Mouse (Mus musculus) kidney, adult 2 months (tissue): ENCODE data around the gene Rps6ka1. TPM values are rescaled to one million over a fixed set of nuclear protein-coding genes. Genes with fewer than 3 reads are reported as not detected.

ENCODE experiments used
- DNase-seq: peaks from one replicate; pipeline ENCODE4 v3.0.0; 2021
- H3K27ac ChIP-seq: fragments of 200-500 bp; 2 replicates; pipeline ENCODE4 v1.5.1; 2012; ENCODE audit warnings: low read depth, low read length, control low read depth, inconsistent platforms; ENCODE audit not compliant: insufficient read depth
- H3K27me3 ChIP-seq: fragments of 200-500 bp; replicated peaks from 2 replicates; pipeline ENCODE4 v1.6.1; 2012; ENCODE audit warnings: mild to moderate bottlenecking, moderate library complexity, low read length, inconsistent platforms; ENCODE audit not compliant: control insufficient read depth, insufficient read depth
- H3K36me3 ChIP-seq: fragments of 200-500 bp; 2 replicates; pipeline ENCODE4 v1.6.1; 2012; ENCODE audit warnings: mild to moderate bottlenecking, moderate library complexity, low read length, inconsistent platforms; ENCODE audit not compliant: control insufficient read depth, insufficient read depth
- H3K4me1 ChIP-seq: fragments of 200-500 bp; 2 replicates; pipeline ENCODE4 v1.6.1; 2011; ENCODE audit warnings: low read length; ENCODE audit not compliant: control insufficient read depth, insufficient read depth
- H3K4me3 ChIP-seq: fragments of 200-500 bp; 2 replicates; pipeline ENCODE4 v1.5.1; 2011; ENCODE audit warnings: mild to moderate bottlenecking, low read depth, low read length, control low read depth; ENCODE audit not compliant: insufficient read depth
- CTCF ChIP-seq: fragments of 200-500 bp; conservative IDR thresholded peaks from 2 replicates; pipeline ENCODE4 v1.5.1; 2011; ENCODE audit warnings: low read depth, mild to moderate bottlenecking, control low read depth, low read length, moderate library complexity, mixed read lengths; ENCODE audit not compliant: insufficient read depth, insufficient read length
- POLR2A ChIP-seq: fragments of 200-500 bp; IDR thresholded peaks from one replicate; pipeline ENCODE4 v1.6.1; 2011; ENCODE audit warnings: low read depth, low read length, control low read depth
- WGBS: fragments of 180-500 bp; shearing (Covaris S2); methylation state at CpG from one replicate; pipeline ENCODE4 v1.1.7; 2018; 5-methylcytosine and 5-hydroxymethylcytosine counted together
- polyA plus RNA-seq: library from polyadenylated mRNA; depleted of rRNA; stranded (reverse); fragments of >200 nt; gene quantifications from 2 replicates; pipeline ENCODE4 v1.2.3, GENCODE M21; 2012

Rps6ka1 gene
- polyA plus RNA-seq, 1 experiment, result 29.4 TPM

GRCm38 (mm10) chr4:133840501-133840900 lies 47.1 kb downstream of the Rps6ka1 start:
- WGBS, result 95% methylated on average over 7 of the region's 7 CpGs
- TF ChIP-seq POLR2A (no peak), CTCF (no peak)
- Histone ChIP-seq H3K4me3 (no peak overlapping the region), H3K4me1 (no peaks in the 10 kb centered on the region), H3K36me3 (no peaks in the 10 kb centered on the region), H3K27ac (no peak overlapping the region), H3K27me3 (no peaks in the 10 kb centered on the region)
- no peak for DNase-seq

GRCm38 (mm10) chr4:133839385-133839826 lies 48.2 kb downstream of the Rps6ka1 start:
- TF ChIP-seq POLR2A, result no peak
- peak; percentile 51 for TF ChIP-seq CTCF
- Histone ChIP-seq H3K27me3 (no peaks in the 10 kb centered on the region), H3K36me3 (no peaks in the 10 kb centered on the region), H3K4me3 (no peak overlapping the region), H3K4me1 (no peaks in the 10 kb centered on the region), H3K27ac (no peak overlapping the region)
- DNase-seq, result no peak
- 66% methylated on average over 4 of the region's 4 CpGs for WGBS

- H3K4me3 ChIP-seq, result no peak overlapping the region
- no peaks in the 10 kb centered on the region for H3K4me1 ChIP-seq
- no peaks in the 10 kb centered on the region for H3K27me3 ChIP-seq
- no peaks in the 10 kb centered on the region for H3K36me3 ChIP-seq
- peak; percentile 37 for DNase-seq
- no peak overlapping the region for H3K27ac ChIP-seq
- TF ChIP-seq POLR2A, result no peak
- TF ChIP-seq CTCF, result peak; percentile 83
- 36% methylated on average over 10 of the region's 10 CpGs for WGBS
Measured at GRCm38 (mm10) chr4:133836575-133836974, 51.0 kb downstream of the Rps6ka1 start.

GRCm38 (mm10) chr4:133835211-133835610 lies 52.4 kb downstream of the Rps6ka1 start:
- no peaks in the 10 kb centered on the region for H3K36me3 ChIP-seq
- no peaks in the 10 kb centered on the region for H3K4me1 ChIP-seq
- no peak for DNase-seq
- no peak overlapping the region for H3K27ac ChIP-seq
- no peak overlapping the region for H3K4me3 ChIP-seq
- H3K27me3 ChIP-seq, result no peaks in the 10 kb centered on the region
- no peak for TF ChIP-seq POLR2A
- no peak for TF ChIP-seq CTCF
- WGBS, result 95% methylated on average over 5 of the region's 5 CpGs

- no peaks in the 10 kb centered on the region for H3K36me3 ChIP-seq
- 55% methylated on average over 15 of the region's 15 CpGs for WGBS
- peak; percentile 22 for DNase-seq
Measured at GRCm38 (mm10) chr4:133832945-133833874, 54.4 kb downstream of the Rps6ka1 start.

GRCm38 (mm10) chr4:133830453-133830852 lies 57.1 kb downstream of the Rps6ka1 start:
- Histone ChIP-seq H3K4me1 (peaks cover 4% of the 10 kb centered on the region; the same call in 1 of the 2 replicates), H3K36me3 (no peaks in the 10 kb centered on the region), H3K27me3 (no peaks in the 10 kb centered on the region), H3K4me3 (no peak overlapping the region), H3K27ac (no peak overlapping the region)
- DNase-seq, result no peak
- WGBS, result 97% methylated on average over 1 of the region's 1 CpGs
- TF ChIP-seq POLR2A (no peak), CTCF (peak; percentile 16; the same call in 1 of the 2 replicates)

More at GRCm38 (mm10) chr4:133832945-133833874, 54.4 kb downstream of the Rps6ka1 start:
- TF ChIP-seq CTCF (no peak), POLR2A (no peak)
- H3K27me3 ChIP-seq, result no peaks in the 10 kb centered on the region
- H3K4me1 ChIP-seq, result no peaks in the 10 kb centered on the region
- no peak overlapping the region for H3K27ac ChIP-seq
- H3K4me3 ChIP-seq, result no peak overlapping the region

GRCm38 (mm10) chr4:133829281-133830070 lies 58.1 kb downstream of the Rps6ka1 start:
- Histone ChIP-seq H3K4me1 (peaks cover 4% of the 10 kb centered on the region; the same call in 1 of the 2 replicates), H3K4me3 (no peak overlapping the region), H3K36me3 (no peaks in the 10 kb centered on the region), H3K27ac (no peak overlapping the region), H3K27me3 (no peaks in the 10 kb centered on the region)
- no peak for TF ChIP-seq POLR2A
- peak; percentile 80 for TF ChIP-seq CTCF
- WGBS, result 12% methylated on average over 10 of the region's 10 CpGs
- DNase-seq, result peak; percentile 84
